Mouse (Mus musculus) c-Kit-negative CD71-positive TER-119-positive erythroid progenitor cells, embryonic 14.5 days (primary cell): ENCODE measurements around the gene Prg4.

Source experiments
- DNase-seq: peaks from one replicate; pipeline ENCODE4 v3.0.0-alpha.2; 2013; ENCODE audit warnings: low read depth, low spot score

The Prg4 gene

DNA sequence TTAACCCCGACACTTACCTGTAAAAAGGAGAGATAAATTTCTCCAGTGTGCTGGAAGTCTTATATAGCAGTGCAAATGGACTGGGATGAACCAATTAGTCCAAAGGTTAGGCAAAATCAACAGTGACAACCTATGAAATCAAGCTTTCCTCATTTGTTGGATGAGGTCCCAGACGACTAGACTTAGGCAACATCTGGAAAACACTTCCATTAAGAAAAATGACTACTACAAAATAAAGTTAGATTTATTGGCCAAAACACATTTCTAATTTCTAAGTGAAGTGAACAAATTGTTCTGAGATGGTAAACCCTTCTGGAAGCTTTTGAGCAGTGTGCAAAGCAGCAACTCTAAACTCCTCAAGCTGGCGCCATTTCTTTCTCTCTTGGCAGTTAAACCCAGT, at the start of gene Prg4:
TSS of gene Prg4 (minus strand) at position 34 of the 400 bp plus-strand sequence.
- no peak for DNase-seq

DNA sequence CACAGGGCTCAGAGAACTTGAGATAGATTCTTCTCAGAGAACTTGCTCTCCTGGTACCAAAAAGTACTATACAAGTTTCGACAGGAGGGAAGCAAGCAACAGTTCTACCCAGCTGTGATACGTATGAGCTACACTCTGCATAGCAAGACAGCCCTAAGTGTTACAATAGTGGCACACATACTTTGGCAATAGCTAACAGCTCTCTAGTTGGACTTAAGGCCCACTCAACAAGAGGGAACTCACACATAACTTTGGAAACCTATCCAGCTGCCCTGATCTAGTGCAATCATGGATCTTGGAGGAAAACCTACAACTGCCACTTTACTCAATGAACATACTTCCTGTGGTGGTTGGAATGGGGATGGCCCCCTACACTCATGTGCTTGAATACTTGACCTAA, 47.1 kb upstream of the Prg4 start:
- no peak for DNase-seq

DNA sequence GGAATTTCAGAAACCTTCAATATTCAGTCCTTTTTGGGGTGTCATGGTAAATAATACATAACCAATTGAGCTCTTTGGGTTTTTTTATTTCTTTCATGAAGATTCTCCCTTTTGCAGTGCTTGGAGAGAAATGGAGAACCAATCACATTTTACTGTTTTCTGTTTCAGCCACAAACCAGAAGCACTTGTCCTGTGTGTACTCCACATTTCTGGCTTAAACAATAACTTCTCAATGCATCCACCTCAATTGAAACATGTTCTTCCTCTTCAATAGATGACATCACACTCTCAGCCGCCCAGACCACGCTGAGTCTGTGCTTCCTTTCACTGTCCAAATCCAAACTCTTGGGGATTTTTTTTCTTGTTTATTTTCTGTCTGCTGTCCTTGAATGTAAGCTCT, 39.8 kb upstream of the Prg4 start:
- DNase-seq, result no peak

DNA sequence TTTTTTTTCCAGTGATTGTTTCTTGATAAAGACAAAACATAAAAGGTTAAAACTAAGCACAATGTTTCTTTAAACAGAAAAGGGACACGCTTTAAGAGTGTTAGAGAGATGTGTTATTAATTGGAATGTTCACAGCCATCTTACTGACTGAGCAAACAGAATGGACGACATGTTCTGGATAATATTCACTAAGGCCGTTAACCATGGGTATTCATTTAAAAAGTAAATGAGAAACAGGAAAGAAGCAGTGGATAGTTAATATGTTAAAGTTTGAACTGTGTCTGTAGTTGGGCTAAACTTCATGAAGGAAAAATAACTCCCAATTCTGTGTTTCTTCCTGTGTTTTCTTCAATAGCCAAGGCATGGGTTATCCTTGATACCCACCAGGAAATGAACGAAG, 37.4 kb upstream of the Prg4 start:
- DNase-seq, result no peak

DNA sequence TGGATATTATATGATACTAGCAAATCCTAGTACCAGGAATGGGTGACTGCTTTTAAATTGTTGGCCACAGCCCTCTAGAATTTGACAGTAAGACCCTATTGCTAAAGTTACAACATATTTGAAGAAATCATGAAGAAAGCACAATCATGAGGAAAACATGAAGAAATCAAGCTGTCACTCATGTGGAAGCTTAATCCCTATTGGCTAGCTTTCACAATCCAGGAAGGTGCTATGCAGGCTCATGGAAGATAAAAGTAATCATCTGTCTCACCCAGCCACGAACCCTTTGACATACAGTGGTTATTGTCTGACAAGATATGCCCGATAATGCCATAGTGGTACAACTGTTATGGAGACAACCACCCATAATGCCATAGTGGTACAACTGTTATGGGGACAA, 32.2 kb upstream of the Prg4 start:
- no peak for DNase-seq

DNA sequence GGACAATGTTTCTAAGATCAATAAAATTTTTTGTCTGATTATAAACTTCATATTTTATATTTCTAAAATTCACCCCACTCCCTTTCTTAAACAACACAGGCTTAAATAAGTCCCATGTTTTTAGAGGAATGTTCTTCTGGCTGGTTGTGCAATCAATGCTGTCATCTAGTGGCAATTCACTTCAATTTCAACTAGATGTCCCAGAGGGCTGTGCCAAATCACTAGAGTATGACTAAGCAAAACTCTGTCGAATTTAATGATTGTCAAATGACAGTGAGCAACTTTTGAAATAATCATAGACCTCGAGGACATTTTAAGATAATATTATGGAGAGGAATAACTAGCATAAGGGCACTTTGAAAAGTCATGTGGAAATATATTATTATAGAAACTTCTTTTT, 31.7 kb upstream of the Prg4 start:
- no peak for DNase-seq

DNA sequence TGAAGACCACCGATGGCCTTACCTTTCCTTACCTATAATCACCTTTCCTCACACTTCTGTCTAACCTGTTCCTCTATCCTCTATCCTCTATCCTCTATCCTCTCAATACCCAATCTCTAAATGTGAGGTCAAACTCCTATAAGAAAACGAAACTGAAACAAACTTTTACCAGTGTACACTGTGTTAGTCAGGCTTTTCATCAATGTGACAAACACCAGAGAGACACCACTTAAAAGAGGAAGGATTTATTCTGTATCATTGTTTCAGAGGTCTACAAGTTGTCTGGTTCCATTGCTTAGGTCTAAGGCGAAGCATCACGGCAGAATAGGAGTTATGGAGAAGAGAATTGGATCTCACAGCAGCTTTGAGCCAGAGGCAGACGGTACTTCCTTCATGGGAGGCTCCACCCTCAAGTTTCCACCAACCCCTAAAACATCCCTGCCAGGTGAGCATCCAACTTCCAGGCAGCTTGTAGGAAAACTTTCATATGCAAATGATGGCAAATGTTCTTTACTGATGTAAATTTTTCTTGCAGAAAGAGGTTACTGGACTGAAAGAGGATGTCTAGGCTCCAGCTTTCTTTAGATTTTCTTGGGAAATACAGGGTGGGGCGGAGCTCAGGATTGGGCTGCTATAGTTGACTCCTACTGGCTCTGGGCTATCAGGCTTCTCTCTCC, 30.8 kb upstream of the Prg4 start:
- no peak for DNase-seq

DNA sequence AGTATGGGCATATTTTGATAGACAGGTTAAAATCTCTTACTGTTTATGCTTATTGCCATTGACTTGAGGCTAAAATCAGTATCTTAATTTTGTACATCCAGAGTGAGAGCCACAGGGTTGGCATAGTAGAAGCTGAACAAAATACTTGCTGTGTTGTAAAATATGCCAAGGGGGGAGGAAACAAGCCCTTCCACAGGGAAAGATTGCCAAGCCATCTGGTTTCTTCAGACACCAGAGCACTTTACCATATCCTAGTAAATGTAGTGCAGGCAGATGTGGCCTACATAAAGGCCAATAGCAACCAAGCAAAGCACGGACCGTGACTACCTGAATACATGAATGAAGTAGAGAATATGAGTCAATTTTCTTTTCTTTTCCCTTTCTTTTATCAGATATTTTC, 23.2 kb upstream of the Prg4 start:
- no peak for DNase-seq

DNA sequence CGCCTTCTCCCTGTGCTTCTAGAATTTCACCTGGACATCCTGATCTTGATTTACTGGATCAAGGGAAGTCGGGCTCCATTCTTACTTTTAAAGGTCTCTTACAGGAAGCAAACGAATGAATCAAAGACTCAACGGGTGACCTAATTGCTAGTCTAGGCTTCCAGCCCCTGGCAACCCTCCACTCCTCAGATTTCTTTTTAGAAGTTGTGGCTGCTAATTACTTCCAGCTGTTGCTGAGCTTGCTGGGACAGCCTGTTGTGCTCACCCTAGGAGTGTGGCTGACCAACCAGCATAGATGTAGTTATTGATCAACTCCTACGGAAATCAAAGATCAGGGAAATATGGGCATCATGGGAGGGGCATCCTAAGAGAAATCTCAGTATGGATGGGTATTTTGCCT, 14.7 kb upstream of the Prg4 start:
- DNase-seq, result no peak

DNA sequence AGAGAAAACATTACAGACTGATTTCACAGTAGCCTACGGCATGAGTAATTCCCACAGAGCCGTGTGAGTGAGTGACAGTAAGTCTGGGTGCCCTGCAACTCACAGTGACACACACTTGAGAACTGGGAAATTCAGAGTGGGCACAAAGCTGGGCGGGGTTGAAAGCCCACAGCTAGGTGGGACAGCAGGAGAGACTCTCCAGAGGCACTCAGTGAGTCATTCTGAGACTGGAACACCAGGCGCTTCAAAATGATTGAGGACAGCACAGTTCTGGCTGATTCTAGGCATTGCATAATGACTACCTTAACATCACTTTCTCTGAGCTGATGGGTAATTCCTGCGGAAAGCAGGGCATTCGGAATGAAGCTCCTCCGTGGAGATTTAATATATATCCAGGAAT, 6.6 kb upstream of the Prg4 start:
- DNase-seq, result no peak

DNA sequence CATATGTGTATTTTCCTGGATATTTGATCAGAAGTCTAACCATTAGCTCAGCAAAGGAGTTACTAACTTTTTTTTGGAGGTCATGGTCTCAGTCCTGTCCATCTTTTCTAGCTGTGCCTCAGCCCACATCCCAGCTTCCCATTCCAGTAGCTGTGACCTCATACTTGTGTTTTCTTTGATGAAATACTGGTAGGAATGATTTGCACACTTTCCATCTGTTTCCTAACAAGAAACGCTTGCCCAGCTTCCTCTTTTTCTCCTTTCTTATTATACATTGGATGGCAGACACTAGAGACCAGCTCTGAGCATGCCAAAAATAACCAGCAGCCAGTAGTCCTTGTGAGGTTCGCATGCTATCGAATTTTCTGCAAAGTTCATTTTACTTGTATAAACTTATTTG, 4.0 kb upstream of the Prg4 start:
- DNase-seq, result no peak

DNA sequence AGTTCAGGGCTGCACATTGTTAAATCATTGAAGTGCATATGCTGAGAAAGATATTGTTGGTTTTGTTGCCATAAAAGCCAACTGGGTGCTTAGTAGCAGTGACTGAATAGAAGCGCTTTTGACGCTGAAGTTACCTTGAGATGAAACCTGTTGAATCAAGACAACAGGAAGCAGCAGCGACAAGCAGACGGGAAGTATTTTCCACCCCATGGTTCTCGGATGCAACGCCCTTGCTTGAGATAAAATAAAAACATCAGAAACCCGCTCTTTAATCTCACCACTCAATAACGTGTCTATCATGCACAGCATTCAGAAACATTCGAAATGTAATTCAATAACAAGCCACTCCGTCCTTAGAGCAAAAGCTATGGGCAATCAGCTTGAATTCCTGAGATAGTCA, 601 bp downstream of the Prg4 start:
- no peak for DNase-seq

DNA sequence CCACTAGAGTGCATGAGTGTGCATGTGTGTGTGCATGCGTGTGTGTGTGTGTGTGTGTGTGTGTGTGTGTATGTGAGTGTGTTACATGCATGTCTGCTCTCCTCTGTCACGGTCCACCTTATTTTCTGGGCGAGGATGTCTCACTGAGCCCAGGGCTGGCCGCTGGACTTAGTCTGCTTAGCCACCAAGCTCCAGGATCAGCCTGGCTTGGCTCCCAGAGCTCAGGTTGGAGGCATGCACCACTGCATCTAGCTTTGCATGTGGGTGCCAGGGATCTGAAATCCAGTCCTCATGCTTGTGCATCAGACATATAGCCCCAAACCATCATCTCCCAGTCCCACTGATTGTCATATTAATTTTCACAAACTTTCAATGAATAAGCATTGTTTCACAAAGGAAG, 2.3 kb downstream of the Prg4 start:
- DNase-seq, result no peak

DNA sequence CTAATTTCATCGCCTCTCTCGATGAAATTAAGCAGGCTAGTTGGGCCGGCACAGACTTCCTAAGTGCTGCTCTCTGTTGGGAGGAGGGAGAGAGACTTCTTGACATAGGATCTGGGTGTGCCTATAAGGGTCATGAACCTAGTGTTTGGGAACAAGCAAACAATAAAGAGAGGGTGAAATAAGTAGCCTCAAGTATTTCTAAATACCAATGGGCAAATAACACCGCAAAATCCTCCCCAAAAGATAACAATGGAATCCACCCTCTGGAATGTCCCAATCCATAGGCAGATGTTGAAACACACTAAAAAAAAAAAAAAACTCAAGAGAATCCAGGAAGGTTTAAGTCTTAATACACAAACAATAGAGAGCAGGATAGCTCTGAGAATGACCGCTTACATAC, 2.9 kb downstream of the Prg4 start:
- no peak for DNase-seq

DNA sequence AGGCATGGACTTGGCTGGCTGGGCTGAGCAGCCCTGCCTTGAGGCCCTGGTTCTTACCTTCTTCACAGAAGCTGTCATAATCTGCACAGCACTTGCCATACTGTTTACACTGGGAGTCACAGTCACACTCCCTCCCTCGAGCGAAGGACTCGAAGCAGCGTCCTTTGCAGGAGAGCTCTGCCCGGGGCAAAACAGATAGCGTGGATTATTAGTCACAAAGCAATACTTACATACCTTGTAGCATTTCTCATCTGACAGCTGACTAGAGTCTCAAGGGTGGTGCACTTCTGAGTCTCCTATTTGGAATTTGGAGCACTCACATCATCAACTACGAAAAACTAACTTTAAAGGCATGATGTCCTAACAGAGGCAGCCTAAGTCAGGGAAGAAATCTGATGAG, 5.4 kb downstream of the Prg4 start:
- no peak for DNase-seq

DNA sequence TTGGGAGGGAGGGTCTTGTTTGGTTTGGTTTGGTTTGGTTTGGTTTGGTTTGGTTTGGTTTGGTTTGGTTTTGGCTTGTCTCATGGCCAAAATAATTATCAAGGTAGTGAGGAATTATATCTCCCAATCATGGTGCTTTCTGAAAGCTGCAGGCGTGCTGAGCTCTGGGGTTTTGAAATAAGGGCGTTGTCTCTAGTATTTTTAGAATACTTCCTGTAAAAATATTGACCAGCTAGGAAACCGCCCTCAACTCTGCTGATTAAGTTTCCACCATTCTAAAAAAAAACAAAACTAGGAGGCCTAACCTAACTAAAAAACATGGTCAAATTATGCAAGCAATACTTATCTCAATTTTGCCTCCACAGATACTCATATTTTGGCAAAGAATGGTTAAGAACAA, 6.4 kb downstream of the Prg4 start:
- DNase-seq, result no peak

DNA sequence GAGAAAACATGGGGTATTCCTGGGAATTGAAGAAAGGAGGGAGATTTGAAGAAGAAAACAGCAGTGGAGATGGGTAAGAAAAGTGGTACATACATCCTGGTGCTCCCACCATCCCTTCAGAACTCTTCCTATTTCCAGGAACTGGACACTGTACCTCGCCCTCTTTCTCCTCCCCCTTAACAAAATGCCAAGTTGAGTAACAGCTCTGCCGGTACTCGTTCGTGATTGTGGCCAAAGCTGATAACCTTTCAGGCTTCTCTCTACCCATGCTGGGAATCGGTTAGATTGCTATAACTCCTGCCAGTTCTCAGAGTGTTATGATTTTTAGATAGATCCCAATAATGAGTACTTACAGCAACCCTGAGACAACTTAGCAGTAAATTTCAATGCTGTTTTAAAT, 7.0 kb downstream of the Prg4 start:
- DNase-seq, result no peak

DNA sequence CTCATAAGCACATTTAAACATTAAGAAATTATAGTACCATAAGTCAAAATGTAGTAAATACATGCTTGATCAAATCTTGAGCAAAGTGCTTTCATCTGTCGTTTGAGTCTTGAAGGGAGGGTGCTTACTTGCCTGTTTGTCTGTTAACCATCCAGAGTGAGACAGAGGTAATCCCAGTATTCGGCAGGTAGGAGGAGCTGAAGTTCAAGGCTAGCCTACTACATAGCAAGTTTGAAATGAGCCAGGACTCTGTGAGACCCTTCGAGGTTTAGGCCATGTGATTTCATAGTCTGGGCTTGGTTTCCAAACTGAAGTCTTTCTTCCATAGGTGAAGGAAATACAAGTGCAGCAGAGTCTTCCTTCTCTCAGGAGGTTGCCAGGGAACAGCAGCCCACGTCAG, 24.2 kb downstream of the Prg4 start:
- DNase-seq, result no peak

DNA sequence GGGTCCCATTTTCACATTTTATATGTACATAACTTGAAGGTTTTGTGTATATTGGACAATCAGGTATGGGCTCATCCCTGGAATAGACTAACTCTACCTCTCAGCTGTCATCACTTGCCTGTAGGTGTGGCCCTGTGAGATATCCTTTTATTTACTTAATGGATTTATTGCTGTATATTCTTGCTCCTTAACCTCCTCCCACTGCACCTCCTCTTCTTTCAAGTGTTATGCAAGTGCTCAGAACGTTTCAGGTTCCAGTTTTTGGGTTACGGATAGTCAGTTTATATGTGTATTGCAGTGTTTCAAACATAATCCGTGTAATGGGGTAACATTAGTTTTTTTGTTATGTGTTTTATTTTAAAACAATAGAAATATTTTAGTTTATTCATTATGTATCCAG, 27.3 kb downstream of the Prg4 start:
- no peak for DNase-seq

DNA sequence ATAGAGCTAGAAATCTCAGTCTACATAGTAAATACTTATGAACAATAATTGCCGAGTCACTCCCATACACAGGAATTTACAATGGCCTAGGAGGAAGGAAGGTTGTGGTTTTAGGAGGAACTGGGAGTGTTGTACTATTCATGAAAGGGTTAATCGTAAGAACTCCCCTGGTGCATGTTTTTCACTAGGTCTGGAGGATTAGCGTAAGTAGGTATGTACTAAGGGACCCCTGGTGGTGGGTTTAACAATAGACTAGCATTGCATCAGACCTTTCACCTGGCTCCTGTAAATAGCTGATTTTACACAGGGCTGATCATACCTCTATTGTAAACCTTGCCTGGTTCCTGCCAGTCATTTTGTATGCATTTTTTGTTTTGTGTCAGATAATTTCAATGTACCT, 39.7 kb downstream of the Prg4 start:
- DNase-seq, result no peak

DNA sequence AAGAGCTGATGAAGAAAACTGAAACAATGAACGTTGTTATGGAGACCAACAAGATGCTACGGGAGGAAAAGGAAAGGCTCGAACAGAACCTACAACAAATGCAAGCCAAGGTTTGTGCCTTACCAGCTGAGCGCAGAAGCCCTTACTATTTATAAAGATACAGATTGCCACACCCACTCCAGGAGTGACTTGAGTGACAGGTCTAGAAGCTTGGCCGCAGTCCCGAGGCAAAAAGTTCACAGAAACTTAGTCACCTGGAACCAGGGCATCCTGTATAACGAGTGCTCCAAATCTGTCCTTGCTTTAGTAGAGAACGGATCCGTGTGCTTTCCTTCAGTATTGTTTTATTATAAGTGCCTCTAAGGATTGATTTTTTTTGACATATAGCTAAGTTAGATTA, 40.3 kb downstream of the Prg4 start:
- no peak for DNase-seq

DNA sequence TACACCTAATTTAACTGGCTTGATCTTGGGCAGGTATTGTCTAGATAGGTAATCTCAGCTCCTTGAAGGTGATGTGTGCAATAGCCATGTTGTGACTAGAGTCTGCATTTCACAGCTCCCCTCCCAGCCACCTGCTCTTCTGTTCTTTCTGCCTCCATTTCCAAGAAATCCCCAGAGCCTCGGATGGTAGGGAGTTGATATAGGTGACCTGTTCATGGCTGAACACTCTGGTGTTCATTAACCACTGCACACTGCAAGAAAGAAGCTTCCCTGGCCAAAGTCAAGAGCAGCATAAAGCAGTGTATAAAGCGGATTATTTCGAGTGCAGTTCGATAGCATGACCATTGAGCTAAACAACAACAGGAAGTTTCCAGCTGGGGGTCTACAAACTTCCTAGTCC, 47.5 kb downstream of the Prg4 start:
- DNase-seq, result no peak

DNA sequence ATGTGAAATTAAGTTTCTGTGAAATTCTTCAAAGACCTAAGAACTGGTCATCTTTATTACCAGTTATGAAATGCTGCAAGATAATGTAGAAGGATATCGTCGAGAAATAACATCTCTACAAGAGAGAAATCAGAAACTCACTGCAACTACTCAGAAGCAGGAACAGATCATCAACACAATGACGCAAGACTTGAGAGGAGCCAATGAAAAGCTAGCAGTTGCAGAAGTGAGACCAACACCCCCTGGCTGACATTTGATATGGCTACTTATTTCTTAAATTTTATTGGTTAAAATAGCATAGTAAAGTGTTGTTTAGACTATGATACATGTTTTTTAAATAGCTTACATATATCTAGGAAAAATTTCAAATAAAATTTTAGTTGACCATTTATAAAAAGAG, 50.0 kb downstream of the Prg4 start:
- no peak for DNase-seq

DNA sequence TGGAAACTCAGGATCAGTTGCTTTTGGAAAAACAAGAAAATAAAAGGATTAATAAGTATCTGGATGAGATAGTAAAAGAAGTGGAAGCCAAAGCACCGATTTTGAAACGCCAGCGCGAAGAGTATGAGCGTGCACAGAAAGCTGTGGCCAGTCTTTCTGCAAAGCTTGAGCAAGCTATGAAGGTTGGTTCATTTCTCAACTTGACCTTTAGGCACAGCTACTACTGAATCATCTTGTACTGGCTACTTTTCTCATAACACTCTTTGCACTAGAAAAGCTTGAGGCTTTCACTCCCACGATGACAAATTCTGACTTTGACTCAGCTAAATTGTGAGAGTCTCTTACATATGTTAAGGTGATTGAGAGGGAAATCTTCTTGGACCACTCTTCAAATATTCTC, 56.0 kb downstream of the Prg4 start:
- no peak for DNase-seq
